Mouse (Mus musculus): ENCODE measurements around the gene Caprin2. TPM values are rescaled to one million over a fixed set of nuclear protein-coding genes. Genes with fewer than 3 reads are reported as not detected.

Caprin2 gene
- polyA plus RNA-seq, 1 experiment from 2014 or later: 7.2 TPM

- DNase-seq (ENCODE audit: low spot score): no peak
Measured at GRCm38 (mm10) chr6:148841760-148842159, 54.3 kb downstream of the Caprin2 start.

GRCm38 (mm10) chr6:148838460-148838859 is 57.6 kb downstream of the Caprin2 start:
- DNase-seq (ENCODE audit: low spot score): no peak

- no peak for DNase-seq (ENCODE audit: low spot score)
Measured at GRCm38 (mm10) chr6:148831728-148832121, 64.3 kb downstream of the Caprin2 start.

- DNase-seq (ENCODE audit: low spot score): peak; percentile 95
Measured at GRCm38 (mm10) chr6:148830748-148831727, 65.0 kb downstream of the Caprin2 start, which contains the start of gene Ipo8. Gene Ipo8, minus strand, starts transcription at chr6:148831467.

- no peak for DNase-seq (ENCODE audit: low spot score)
Measured at GRCm38 (mm10) chr6:148830355-148830747, 65.7 kb downstream of the Caprin2 start.

GRCm38 (mm10) chr6:148826119-148826518 is 69.9 kb downstream of the Caprin2 start:
- DNase-seq (ENCODE audit: low spot score): no peak

- no peak for DNase-seq (ENCODE audit: low spot score)
Measured at GRCm38 (mm10) chr6:148818624-148819343, 77.3 kb downstream of the Caprin2 start.

GRCm38 (mm10) chr6:148816751-148817150 is 79.3 kb downstream of the Caprin2 start:
- no peak for DNase-seq (ENCODE audit: low spot score)

- DNase-seq (ENCODE audit: low spot score): no peak
Measured at GRCm38 (mm10) chr6:148811117-148811516, 84.9 kb downstream of the Caprin2 start.

GRCm38 (mm10) chr6:148799773-148800172 is 96.3 kb downstream of the Caprin2 start:
- no peak for DNase-seq (ENCODE audit: low spot score)

- DNase-seq (ENCODE audit: low spot score): no peak
Measured at GRCm38 (mm10) chr6:148795145-148795544, 100.9 kb downstream of the Caprin2 start.

Other genes with a start within 250 kb of the Caprin2 start
- 13.4 and 13.7 TPM in 2 replicates for gene Ipo8, start 64.8 kb downstream of the Caprin2 start, polyA plus RNA-seq (2015; fragmentation: Nextera tagmentation; extraction: Ambion mirVana)
- 79.5 and 80.9 TPM in 2 replicates for gene Sinhcaf, start 50.2 kb upstream of the Caprin2 start, polyA plus RNA-seq (2015; fragmentation: Nextera tagmentation; extraction: Ambion mirVana)
- gene Dennd5b, start 205.4 kb upstream of the Caprin2 start, polyA plus RNA-seq (2015; fragmentation: Nextera tagmentation; extraction: Ambion mirVana): 1.3 and 1.8 TPM in 2 replicates
- gene Gm10203, start 233.9 kb upstream of the Caprin2 start, polyA plus RNA-seq (2015; fragmentation: Nextera tagmentation; extraction: Ambion mirVana): not detected in 2 replicates
- gene Etfbkmt, start 243.6 kb upstream of the Caprin2 start, polyA plus RNA-seq (2015; fragmentation: Nextera tagmentation; extraction: Ambion mirVana): 12.2 and 13.3 TPM in 2 replicates